Mouse (Mus musculus) forebrain, embryonic 14.5 days (tissue): ENCODE data around the gene Hoxd4. TPM values are rescaled to one million over a fixed set of nuclear protein-coding genes. Genes with fewer than 3 reads are reported as not detected.

Experiments
- ATAC-seq: fragments of 200-750 bp; cut with Nextera tagmentation; 2 replicates; pipeline ENCODE4 v1.8.0; 2017; ENCODE audit warnings: mild to moderate bottlenecking, moderate library complexity
- DNase-seq: peaks from one replicate; pipeline ENCODE4 v3.0.0-alpha.2; 2015; ENCODE audit warnings: low spot score
- H3K27ac ChIP-seq: fragments of 300-500 bp; sonication (generic); 2 replicates; pipeline ENCODE4 v1.5.1; 2014; ENCODE audit warnings: low read depth, mild to moderate bottlenecking, control low read depth, low read length, moderate library complexity
- H3K27me3 ChIP-seq: fragments of 300-500 bp; sonication (generic); replicated peaks from 2 replicates; pipeline ENCODE4 v1.6.1; 2014; ENCODE audit warnings: low read length, control low read depth, mixed read lengths; ENCODE audit not compliant: control insufficient read depth, insufficient read depth
- H3K36me3 ChIP-seq: fragments of 300-500 bp; sonication (generic); 2 replicates; pipeline ENCODE4 v1.6.1; 2014; ENCODE audit warnings: low read length, control low read depth; ENCODE audit not compliant: control insufficient read depth, insufficient read depth
- H3K4me1 ChIP-seq: fragments of 300-500 bp; sonication (generic); 2 replicates; pipeline ENCODE4 v1.6.1; 2014; ENCODE audit warnings: antibody characterized with exemption, low read length, control low read depth; ENCODE audit not compliant: control insufficient read depth, insufficient read depth
- H3K4me2 ChIP-seq: fragments of 300-500 bp; sonication (generic); 2 replicates; pipeline ENCODE4 v1.6.1; 2014; ENCODE audit warnings: mild to moderate bottlenecking, control low read depth, low read length
- H3K4me3 ChIP-seq: fragments of 300-500 bp; sonication (generic); 2 replicates; pipeline ENCODE4 v1.5.1; 2014; ENCODE audit warnings: low read depth, low read length, control low read depth
- H3K9ac ChIP-seq: fragments of 300-500 bp; sonication (generic); 2 replicates; pipeline ENCODE4 v1.6.1; 2014; ENCODE audit warnings: mild to moderate bottlenecking, low read length, control low read depth, moderate library complexity
- H3K9me3 ChIP-seq: fragments of 300-500 bp; sonication (generic); replicated peaks from 2 replicates; pipeline ENCODE4 v1.6.1; 2016; ENCODE audit warnings: low read length, control low read depth, mixed read lengths; ENCODE audit not compliant: control insufficient read depth
- WGBS: fragments of 180-500 bp; shearing (Covaris S2); extraction: QIAGEN DNeasy Blood & Tissue Kit; methylation state at CpG from one replicate; pipeline ENCODE4 v1.1.7; 2014; 5-methylcytosine and 5-hydroxymethylcytosine counted together
- microRNA counts: library from miRNA; unstranded; fragments of <30 nt; microRNA quantifications from one replicate; lab custom pipeline; 2016
- microRNA-seq: library from miRNA; unstranded; fragments of <30 nt; microRNA quantifications from one replicate; pipeline ENCODE4, GENCODE M21; 2016
- polyA plus RNA-seq: library from polyadenylated mRNA; unstranded; fragments of >200 nt; fragmentation: Nextera tagmentation; extraction: Ambion mirVana; gene quantifications from 2 replicates; pipeline ENCODE4 v1.2.1, GENCODE M21; 2014

Gene Hoxd4
- polyA plus RNA-seq, 1 experiment from 2014 or later, result not detected

GRCm38 (mm10) chr2:74761941-74762340 lies 50.2 kb downstream of the Hoxd4 start:
- DNase-seq (no peak), ATAC-seq (no peak)
- H3K4me2 ChIP-seq, result no peak overlapping the region
- no peak overlapping the region for H3K9ac ChIP-seq
- no peaks in the 10 kb centered on the region for H3K9me3 ChIP-seq
- peaks cover 5% of the 10 kb centered on the region; the same call in 1 of the 2 replicates for H3K4me1 ChIP-seq
- WGBS, result 5% methylated on average over 13 of the region's 13 CpGs
- no peak overlapping the region for H3K4me3 ChIP-seq
- peaks cover 80% of the 10 kb centered on the region for H3K27me3 ChIP-seq
- H3K36me3 ChIP-seq, result no peaks in the 10 kb centered on the region
- H3K27ac ChIP-seq, result no peak overlapping the region

- peak; percentile 87 for ATAC-seq
- WGBS, result under 1% methylated on average over 61 of the region's 61 CpGs
- peaks cover 5% of the 10 kb centered on the region; the same call in 1 of the 2 replicates for H3K4me1 ChIP-seq
- H3K4me3 ChIP-seq, result peak within 1 kb of the TSS; percentile 43
- DNase-seq, result peak; percentile 61
- H3K9me3 ChIP-seq, result no peaks in the 10 kb centered on the region
- H3K36me3 ChIP-seq, result no peaks in the 10 kb centered on the region
- H3K9ac ChIP-seq, result peak within 1 kb of the TSS; percentile 25; the same call in 1 of the 2 replicates
- H3K27ac ChIP-seq, result no peak within 1 kb of the TSS
- peaks cover 74% of the 10 kb centered on the region for H3K27me3 ChIP-seq
- H3K4me2 ChIP-seq, result peak within 1 kb of the TSS; percentile 80
These were observed 51.0 kb downstream of the Hoxd4 start, which contains the start of gene Hoxd1 for GRCm38 (mm10) chr2:74762522-74763244. Gene Hoxd1, plus strand, starts transcription at chr2:74762980.

- peaks cover 71% of the 10 kb centered on the region for H3K27me3 ChIP-seq
- ATAC-seq (peak; percentile 26; the same call in 1 of the 2 replicates), DNase-seq (no peak)
- WGBS, result 2% methylated on average over 51 of the region's 53 CpGs
- H3K27ac ChIP-seq, result no peak overlapping the region
- peak overlapping the region; percentile 25; the same call in 1 of the 2 replicates for H3K9ac ChIP-seq
- peaks cover 5% of the 10 kb centered on the region; the same call in 1 of the 2 replicates for H3K4me1 ChIP-seq
- peak overlapping the region; percentile 80 for H3K4me2 ChIP-seq
- H3K9me3 ChIP-seq, result no peaks in the 10 kb centered on the region
- H3K36me3 ChIP-seq, result no peaks in the 10 kb centered on the region
- peak overlapping the region; percentile 43 for H3K4me3 ChIP-seq
These were observed 51.6 kb downstream of the Hoxd4 start for GRCm38 (mm10) chr2:74763245-74763735.

GRCm38 (mm10) chr2:74763976-74764375 lies 52.2 kb downstream of the Hoxd4 start:
- no peak overlapping the region for H3K4me3 ChIP-seq
- no peak for DNase-seq

GRCm38 (mm10) chr2:74774359-74774758 lies 62.6 kb downstream of the Hoxd4 start:
- Histone ChIP-seq H3K27ac (no peak overlapping the region), H3K9ac (no peak overlapping the region), H3K9me3 (no peaks in the 10 kb centered on the region), H3K4me2 (no peak overlapping the region), H3K4me1 (no peaks in the 10 kb centered on the region), H3K4me3 (no peak overlapping the region), H3K27me3 (no peaks in the 10 kb centered on the region), H3K36me3 (no peaks in the 10 kb centered on the region)
- ATAC-seq (no peak), DNase-seq (no peak)
- 92% methylated on average over 2 of the region's 2 CpGs for WGBS

More at GRCm38 (mm10) chr2:74763976-74764375, 52.2 kb downstream of the Hoxd4 start:
- WGBS, result 51% methylated on average over 10 of the region's 10 CpGs
- Histone ChIP-seq H3K36me3 (no peaks in the 10 kb centered on the region), H3K4me2 (no peak overlapping the region), H3K9ac (no peak overlapping the region), H3K4me1 (peaks cover 5% of the 10 kb centered on the region; the same call in 1 of the 2 replicates), H3K27ac (no peak overlapping the region), H3K9me3 (no peaks in the 10 kb centered on the region), H3K27me3 (peaks cover 72% of the 10 kb centered on the region)
- no peak for ATAC-seq

GRCm38 (mm10) chr2:74777536-74778275 lies 66.0 kb downstream of the Hoxd4 start:
- no peaks in the 10 kb centered on the region for H3K9me3 ChIP-seq
- WGBS, result 66% methylated on average over 13 of the region's 13 CpGs

More at GRCm38 (mm10) chr2:74777536-74778275, 66.0 kb downstream of the Hoxd4 start:
- Histone ChIP-seq H3K36me3 (no peaks in the 10 kb centered on the region), H3K27me3 (no peaks in the 10 kb centered on the region), H3K9ac (no peak overlapping the region), H3K4me3 (no peak overlapping the region), H3K4me1 (no peaks in the 10 kb centered on the region), H3K27ac (no peak overlapping the region), H3K4me2 (no peak overlapping the region)
- DNase-seq, result peak; percentile 47
- ATAC-seq, result no peak

MicroRNA genes within 50 kb of the gene (microRNA counts, 519-probe panel; counts per million panel counts)
- microRNA mmu-miR-10b (lab: Ali Mortazavi, UCI), result not detected

Small RNA genes lying within 50 kb of the gene (microRNA-seq; reads per million reads assigned to microRNA genes)
- gene Gm44463, result not detected
- gene Mir10b, result 268 reads per million, percentile 70 among the genes with 10 or more reads in this experiment

Other genes starting within 250 kb of the Hoxd4 start
- gene Lnpk, start 132.5 kb upstream of the Hoxd4 start, polyA plus RNA-seq, result 33.3 and 48.8 TPM in 2 replicates
- not detected in 2 replicates for gene Evx2, start 52.4 kb upstream of the Hoxd4 start, polyA plus RNA-seq
- not detected in 2 replicates for gene Hoxd13, start 43.6 kb upstream of the Hoxd4 start, polyA plus RNA-seq
- not detected in 2 replicates for gene Hoxd12, start 36.9 kb upstream of the Hoxd4 start, polyA plus RNA-seq
- not detected in 2 replicates for gene Hoxd11, start 32.4 kb upstream of the Hoxd4 start, polyA plus RNA-seq
- gene Hoxd10, start 20.0 kb upstream of the Hoxd4 start, polyA plus RNA-seq, result not detected in 2 replicates
- gene Hoxd9, start 14.2 kb upstream of the Hoxd4 start, polyA plus RNA-seq, result not detected in 2 replicates
- 0.09 TPM in 1 of 2 replicates, not detected in the other for gene Hoxd8, start 7.3 kb upstream of the Hoxd4 start, polyA plus RNA-seq
- gene Hoxd3, start within 50 bp of the Hoxd4 start, polyA plus RNA-seq, result not detected in 2 replicates
- gene Gm28230, start 14.8 kb downstream of the Hoxd4 start, polyA plus RNA-seq, result not detected in 2 replicates
- not detected in 2 replicates for gene Hoxd1, start 51.1 kb downstream of the Hoxd4 start, polyA plus RNA-seq
- gene Mtx2, start 113.9 kb downstream of the Hoxd4 start, polyA plus RNA-seq, result 161 and 168 TPM in 2 replicates